Mouse (Mus musculus): ENCODE measurements around the gene Vps52. TPM values are rescaled to one million over a fixed set of nuclear protein-coding genes. Genes with fewer than 3 reads are reported as not detected.
A peak's percentile ranks its signal among the peaks of the same experiment; 100 is the strongest.

Gene Vps52
- polyA plus RNA-seq (2016; fragmentation: Nextera tagmentation; extraction: Ambion mirVana), result 49.4 and 51.3 TPM in 2 replicates

GRCm38 (mm10) chr17:33955555-33956214 is at the start of gene Vps52, which contains the start of gene Rps18:
TSS of gene Vps52 (plus strand) at chr17:33955812.
TSS of gene Rps18 (minus strand) at chr17:33956001.
- Histone ChIP-seq H3K27me3 (ENCODE audit: poor library complexity, severe bottlenecking) (no peaks in the 10 kb centered on the region), H3K27ac (peak within 1 kb of the TSS; percentile 95), H3K9me3 (no peaks in the 10 kb centered on the region), H3K4me3 (peak within 1 kb of the TSS; percentile 71), H3K4me1 (peaks cover 57% of the 10 kb centered on the region), H3K36me3 (replicated peaks) (peaks cover 72% of the 10 kb centered on the region)
- peak; percentile 94 for DNase-seq (ENCODE audit: extremely low spot score, low spot score)
- under 1% methylated on average over 50 of the region's 50 CpGs for WGBS

GRCm38 (mm10) chr17:33908331-33909076 is 47.1 kb upstream of the Vps52 start:
- WGBS, result 1% methylated on average over 44 of the region's 44 CpGs
- peak overlapping the region; percentile 95 for H3K4me3 ChIP-seq
- H3K9me3 ChIP-seq, result no peaks in the 10 kb centered on the region
- no peaks in the 10 kb centered on the region for H3K27me3 ChIP-seq (ENCODE audit: poor library complexity, severe bottlenecking)
- H3K4me1 ChIP-seq, result peaks cover 53% of the 10 kb centered on the region
- DNase-seq (ENCODE audit: extremely low spot score, low spot score), result no peak
- peak overlapping the region; percentile 94 for H3K27ac ChIP-seq
- H3K36me3 ChIP-seq (replicated peaks), result peaks cover 32% of the 10 kb centered on the region

DNA sequence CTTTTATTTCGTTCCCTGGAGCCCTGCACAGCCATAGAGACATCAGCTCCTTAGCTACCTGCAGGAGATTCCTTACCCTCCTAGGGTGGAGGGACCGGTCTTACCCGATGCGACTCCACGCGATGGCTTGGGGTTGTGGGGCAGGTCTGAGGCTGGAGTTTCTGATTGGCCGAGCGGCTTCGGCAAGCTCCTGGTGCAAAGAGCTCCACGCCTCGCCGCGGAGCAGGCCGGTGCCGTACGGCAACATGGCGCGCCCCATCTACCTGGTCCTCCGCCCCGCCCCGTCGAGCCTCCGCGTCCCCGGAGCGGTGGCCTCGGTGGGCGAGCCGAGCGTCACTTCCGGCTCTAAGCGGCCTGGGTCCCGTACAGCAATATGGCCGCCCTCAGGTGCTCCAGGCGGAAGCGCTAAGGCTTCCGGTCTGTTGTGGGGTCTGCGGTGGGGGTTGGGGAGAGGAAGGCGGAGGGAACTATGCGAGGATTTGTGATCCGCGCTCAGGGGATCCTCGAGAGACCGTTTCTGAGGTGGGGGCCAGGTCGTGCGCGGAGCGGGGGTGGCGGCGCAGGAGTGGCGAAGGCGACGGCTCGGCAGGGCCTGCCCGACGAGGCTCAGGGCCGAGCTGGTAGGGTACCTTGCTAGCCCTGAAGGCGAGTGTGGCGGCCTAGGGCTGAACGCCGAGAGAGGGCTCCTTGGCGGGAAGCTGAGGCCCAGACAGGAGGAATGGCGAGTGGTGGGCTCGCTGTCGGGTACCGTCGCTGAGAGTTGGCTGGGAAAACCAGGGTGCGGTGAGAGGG is 46.3 kb upstream of the Vps52 start, which contains the start of gene Daxx:
Daxx (plus strand) TSS at position 338 of the 792 bp plus-strand sequence.
- H3K4me3 ChIP-seq, result peak within 1 kb of the TSS; percentile 95
- WGBS, result under 1% methylated on average over 68 of the region's 68 CpGs
- peak within 1 kb of the TSS; percentile 94 for H3K27ac ChIP-seq
- peaks cover 40% of the 10 kb centered on the region for H3K36me3 ChIP-seq (replicated peaks)
- peaks cover 56% of the 10 kb centered on the region for H3K4me1 ChIP-seq
- H3K9me3 ChIP-seq, result no peaks in the 10 kb centered on the region
- peak; percentile 99 for DNase-seq (ENCODE audit: extremely low spot score, low spot score)
- no peaks in the 10 kb centered on the region for H3K27me3 ChIP-seq (ENCODE audit: poor library complexity, severe bottlenecking)

DNA sequence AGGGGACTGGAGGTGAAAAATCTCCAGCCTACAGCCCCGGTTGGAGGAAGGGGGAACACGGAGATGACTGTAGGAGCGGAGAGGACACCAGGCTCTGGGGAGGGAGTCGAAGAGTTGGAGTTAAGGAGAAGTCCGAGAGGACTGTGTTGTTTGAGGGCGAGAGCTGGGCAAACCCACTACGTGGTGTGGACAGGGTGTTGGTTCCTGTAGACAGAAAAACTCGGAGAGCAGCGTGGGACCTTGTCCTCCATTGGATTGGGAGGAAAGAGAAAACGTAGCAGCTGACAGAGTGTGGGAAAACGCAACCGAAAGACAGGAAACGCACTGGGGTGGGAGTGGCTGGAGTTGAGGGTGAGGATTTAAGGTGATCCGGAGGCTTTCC is 45.8 kb upstream of the Vps52 start:
- WGBS, result 2% methylated on average over 14 of the region's 14 CpGs
- Histone ChIP-seq H3K4me3 (peak overlapping the region; percentile 95), H3K4me1 (peaks cover 59% of the 10 kb centered on the region), H3K9me3 (no peaks in the 10 kb centered on the region), H3K27ac (peak overlapping the region; percentile 94), H3K27me3 (ENCODE audit: poor library complexity, severe bottlenecking) (no peaks in the 10 kb centered on the region), H3K36me3 (replicated peaks) (peaks cover 45% of the 10 kb centered on the region)
- no peak for DNase-seq (ENCODE audit: extremely low spot score, low spot score)

DNA sequence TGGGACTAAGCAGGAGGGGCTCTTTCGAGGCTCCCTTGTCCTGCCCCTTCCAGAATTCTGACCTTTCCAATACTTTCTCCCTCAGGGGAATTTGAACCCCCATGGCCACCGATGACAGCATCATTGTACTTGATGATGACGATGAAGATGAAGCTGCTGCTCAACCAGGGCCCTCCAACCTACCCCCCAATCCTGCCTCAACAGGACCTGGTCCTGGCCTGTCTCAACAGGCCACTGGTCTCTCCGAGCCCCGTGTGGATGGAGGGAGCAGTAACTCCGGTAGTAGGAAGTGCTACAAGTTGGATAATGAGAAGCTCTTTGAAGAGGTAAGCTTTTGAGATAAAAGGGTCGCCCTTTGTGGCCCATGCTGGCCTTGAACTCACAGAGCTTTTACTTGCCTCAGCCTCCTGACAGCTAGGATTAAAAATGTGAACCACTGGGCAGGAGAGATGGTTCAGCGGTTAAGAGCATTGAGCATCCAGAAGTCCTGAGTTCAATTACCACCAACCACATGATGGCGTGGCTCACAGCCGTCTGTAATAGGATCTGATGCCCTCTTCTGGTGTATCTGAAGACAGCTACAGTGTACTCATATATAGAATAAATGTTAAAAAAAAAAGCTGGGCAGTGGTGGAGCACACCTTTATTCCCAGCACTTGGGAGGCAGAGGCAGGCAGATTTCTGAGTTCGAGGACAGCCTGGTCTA is 45.1 kb upstream of the Vps52 start:
- Histone ChIP-seq H3K4me3 (peak overlapping the region; percentile 95), H3K27me3 (ENCODE audit: poor library complexity, severe bottlenecking) (no peaks in the 10 kb centered on the region), H3K36me3 (replicated peaks) (peaks cover 49% of the 10 kb centered on the region), H3K4me1 (peaks cover 63% of the 10 kb centered on the region), H3K9me3 (no peaks in the 10 kb centered on the region), H3K27ac (peak overlapping the region; percentile 94)
- 57% methylated on average over 11 of the region's 11 CpGs for WGBS
- no peak for DNase-seq (ENCODE audit: extremely low spot score, low spot score)

DNA sequence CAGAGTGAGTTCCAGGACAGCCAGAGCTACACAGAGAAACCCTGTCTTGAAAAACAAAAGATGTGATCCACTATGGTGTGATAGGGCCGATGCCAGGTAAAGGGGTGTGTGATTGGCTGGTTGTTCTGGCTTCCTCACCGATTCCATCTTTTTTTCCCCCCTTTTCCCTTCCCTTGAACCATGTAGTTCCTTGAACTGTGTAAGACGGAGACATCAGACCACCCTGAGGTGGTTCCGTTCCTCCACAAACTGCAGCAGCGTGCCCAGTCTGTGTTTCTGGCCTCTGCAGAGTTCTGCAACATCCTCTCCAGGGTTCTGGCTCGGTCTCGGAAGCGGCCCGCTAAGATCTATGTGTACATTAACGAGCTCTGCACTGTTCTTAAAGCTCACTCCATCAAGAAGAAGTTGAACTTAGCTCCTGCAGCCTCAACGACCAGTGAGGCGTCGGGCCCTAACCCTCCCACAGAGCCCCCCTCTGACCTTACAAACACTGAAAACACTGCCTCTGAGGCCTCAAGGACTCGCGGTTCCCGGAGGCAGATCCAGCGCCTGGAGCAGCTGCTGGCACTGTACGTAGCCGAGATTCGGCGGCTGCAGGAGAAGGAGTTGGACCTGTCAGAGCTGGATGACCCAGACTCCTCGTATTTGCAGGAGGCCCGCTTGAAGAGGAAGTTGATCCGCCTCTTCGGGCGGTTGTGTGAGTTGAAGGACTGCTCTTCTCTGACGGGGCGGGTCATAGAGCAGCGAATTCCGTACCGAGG is 44.4 kb upstream of the Vps52 start:
- DNase-seq (ENCODE audit: extremely low spot score, low spot score), result no peak
- WGBS, result 94% methylated on average over 31 of the region's 31 CpGs
- no peak overlapping the region for H3K27ac ChIP-seq
- H3K9me3 ChIP-seq, result no peaks in the 10 kb centered on the region
- no peaks in the 10 kb centered on the region for H3K27me3 ChIP-seq (ENCODE audit: poor library complexity, severe bottlenecking)
- peaks cover 65% of the 10 kb centered on the region for H3K4me1 ChIP-seq
- H3K4me3 ChIP-seq, result peak overlapping the region; percentile 95; the same call in 1 of the 2 replicates
- peaks cover 49% of the 10 kb centered on the region for H3K36me3 ChIP-seq (replicated peaks)

DNA sequence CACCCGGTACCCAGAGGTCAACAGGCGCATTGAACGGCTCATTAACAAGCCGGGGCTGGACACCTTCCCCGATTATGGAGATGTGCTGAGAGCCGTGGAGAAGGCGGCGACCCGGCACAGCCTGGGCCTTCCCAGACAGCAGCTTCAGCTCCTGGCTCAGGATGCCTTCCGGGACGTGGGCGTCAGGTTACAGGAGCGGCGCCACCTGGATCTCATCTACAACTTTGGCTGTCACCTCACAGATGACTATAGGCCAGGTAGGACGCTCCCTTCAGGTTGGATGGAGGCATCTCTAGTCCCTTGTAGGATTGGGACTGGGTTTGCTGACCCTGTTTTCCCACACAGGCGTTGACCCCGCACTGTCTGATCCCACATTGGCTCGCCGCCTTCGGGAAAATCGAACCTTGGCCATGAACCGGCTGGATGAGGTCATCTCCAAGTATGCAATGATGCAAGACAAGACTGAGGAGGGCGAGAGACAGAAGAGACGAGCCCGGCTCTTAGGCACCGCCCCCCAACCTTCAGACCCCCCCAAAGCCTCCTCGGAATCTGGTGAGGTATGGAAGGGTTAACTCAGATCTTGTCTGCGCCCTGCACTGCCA is 43.7 kb upstream of the Vps52 start:
- H3K9me3 ChIP-seq, result no peaks in the 10 kb centered on the region
- WGBS, result 94% methylated on average over 28 of the region's 28 CpGs
- peak overlapping the region; percentile 16; the same call in 1 of the 2 replicates for H3K4me3 ChIP-seq
- DNase-seq (ENCODE audit: extremely low spot score, low spot score), result no peak
- H3K36me3 ChIP-seq (replicated peaks), result peaks cover 51% of the 10 kb centered on the region
- H3K27me3 ChIP-seq (ENCODE audit: poor library complexity, severe bottlenecking), result no peaks in the 10 kb centered on the region
- no peak overlapping the region for H3K27ac ChIP-seq
- H3K4me1 ChIP-seq, result peaks cover 72% of the 10 kb centered on the region

GRCm38 (mm10) chr17:33913264-33913663 is 42.3 kb upstream of the Vps52 start:
- no peak overlapping the region for H3K27ac ChIP-seq
- peaks cover 78% of the 10 kb centered on the region for H3K4me1 ChIP-seq
- H3K36me3 ChIP-seq (replicated peaks), result peaks cover 65% of the 10 kb centered on the region
- WGBS, result 89% methylated on average over 10 of the region's 10 CpGs
- H3K9me3 ChIP-seq, result no peaks in the 10 kb centered on the region; the same call in 1 of the 2 replicates
- peak overlapping the region; percentile 22; the same call in 1 of the 2 replicates for H3K4me3 ChIP-seq
- no peak for DNase-seq (ENCODE audit: extremely low spot score, low spot score)
- peaks cover 9% of the 10 kb centered on the region for H3K27me3 ChIP-seq (ENCODE audit: poor library complexity, severe bottlenecking)

DNA sequence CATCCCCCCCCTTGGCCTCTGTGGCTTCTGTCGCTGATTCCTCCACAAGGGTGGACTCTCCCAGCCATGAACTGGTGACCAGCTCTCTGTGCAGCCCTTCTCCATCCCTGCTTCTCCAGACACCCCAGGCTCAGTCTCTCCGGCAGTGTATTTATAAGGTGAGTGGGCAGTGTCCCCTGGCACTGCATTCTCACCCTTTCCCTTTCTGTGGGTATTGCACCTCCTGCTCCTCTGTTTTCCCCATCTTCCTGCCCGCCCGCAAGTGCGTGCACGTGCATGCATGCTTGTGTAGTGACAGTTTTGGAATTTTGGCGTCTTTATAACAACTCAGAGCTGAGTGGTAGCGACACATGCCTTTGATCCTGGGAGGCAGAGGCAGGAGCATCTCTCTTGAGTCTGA is 41.7 kb upstream of the Vps52 start:
- 98% methylated on average over 8 of the region's 8 CpGs for WGBS
- peaks cover 68% of the 10 kb centered on the region for H3K36me3 ChIP-seq (replicated peaks)

GRCm38 (mm10) chr17:33914969-33915391 is 40.6 kb upstream of the Vps52 start:
- Histone ChIP-seq H3K27ac (peak overlapping the region; percentile 40; the same call in 1 of the 2 replicates), H3K4me3 (peak overlapping the region; percentile 76), H3K4me1 (peaks cover 82% of the 10 kb centered on the region), H3K36me3 (replicated peaks) (peaks cover 68% of the 10 kb centered on the region), H3K9me3 (no peaks in the 10 kb centered on the region; the same call in 1 of the 2 replicates), H3K27me3 (ENCODE audit: poor library complexity, severe bottlenecking) (peaks cover 15% of the 10 kb centered on the region)
- WGBS, result 73% methylated on average over 13 of the region's 13 CpGs
- no peak for DNase-seq (ENCODE audit: extremely low spot score, low spot score)

More for the DNA sequence above, 41.7 kb upstream of the Vps52 start:
- peaks cover 15% of the 10 kb centered on the region for H3K27me3 ChIP-seq (ENCODE audit: poor library complexity, severe bottlenecking)
- H3K9me3 ChIP-seq, result no peaks in the 10 kb centered on the region; the same call in 1 of the 2 replicates
- DNase-seq (ENCODE audit: extremely low spot score, low spot score), result no peak
- H3K4me3 ChIP-seq, result peak overlapping the region; percentile 22; the same call in 1 of the 2 replicates
- H3K4me1 ChIP-seq, result peaks cover 78% of the 10 kb centered on the region
- no peak overlapping the region for H3K27ac ChIP-seq

GRCm38 (mm10) chr17:33915671-33916250 is 39.9 kb upstream of the Vps52 start, which contains the start of the genes Tapbp and Zbtb22:
TSS of gene Tapbp (plus strand) at chr17:33915899.
TSS of gene Zbtb22 (plus strand) at chr17:33915904.
- Histone ChIP-seq H3K36me3 (replicated peaks) (peaks cover 64% of the 10 kb centered on the region), H3K27me3 (ENCODE audit: poor library complexity, severe bottlenecking) (peaks cover 15% of the 10 kb centered on the region), H3K9me3 (no peaks in the 10 kb centered on the region; the same call in 1 of the 2 replicates), H3K4me3 (peak within 1 kb of the TSS; percentile 76), H3K4me1 (peaks cover 82% of the 10 kb centered on the region), H3K27ac (peak within 1 kb of the TSS; percentile 95)
- DNase-seq (ENCODE audit: extremely low spot score, low spot score), result peak; percentile 98
- 0% methylated on average over 34 of the region's 34 CpGs for WGBS
